ENCODE assay signal across 7 mouse cellular contexts in genomic region chr2:140170803-140171553, GRCm38 (mm10). TPM values are rescaled to one million over a fixed set of nuclear protein-coding genes. Genes with fewer than 3 reads are reported as not detected.
DNase-seq lines count a peak whose midpoint lies in the region; ATAC-seq and TF ChIP-seq lines count a peak whose summit lies in the region.

No protein-coding gene starts in this region.

- no peak for TF ChIP-seq CTCF in liver, postnatal 0 days (IDR thresholded peaks at IDR 0.05; ENCODE audit: low read depth)

- H3K27ac ChIP-seq in neural tube, embryonic 11.5 days (ENCODE audit: low read depth, low read length), result no peak overlapping the region
- peak overlapping the region; percentile 67 for H3K27ac ChIP-seq in liver, postnatal 0 days (ENCODE audit: low read depth)

- H3K4me2 ChIP-seq in neural tube, embryonic 11.5 days (ENCODE audit: low read depth), result peak overlapping the region; percentile 76
- peak overlapping the region; percentile 99 for H3K4me2 ChIP-seq in liver, postnatal 0 days (ENCODE audit: low read depth, low read length)

- no peak for TF ChIP-seq EP300 in liver, postnatal 0 days (IDR thresholded peaks at IDR 0.05; ENCODE audit: low read depth)

- H3K9me3 ChIP-seq in neural tube, embryonic 11.5 days (ENCODE audit: control insufficient read depth, low read length), result no peaks in the 10 kb centered on the region
- no peaks in the 10 kb centered on the region for H3K9me3 ChIP-seq in liver, postnatal 0 days (ENCODE audit: low read length)

- WGBS in neural tube, embryonic 11.5 days, result 7% methylated on average over 28 of the region's 28 CpGs
- 8% methylated on average over 28 of the region's 28 CpGs for WGBS in liver, postnatal 0 days (ENCODE audit: insufficient replicate concordance)

- no peaks in the 10 kb centered on the region for H3K4me1 ChIP-seq in neural tube, embryonic 11.5 days (ENCODE audit: control insufficient read depth, insufficient read depth, low read length)
- H3K4me1 ChIP-seq in liver, postnatal 0 days (ENCODE audit: insufficient read depth), result peaks cover 13% of the 10 kb centered on the region; the same call in 1 of the 2 replicates

- no peaks in the 10 kb centered on the region for H3K27me3 ChIP-seq in neural tube, embryonic 11.5 days (ENCODE audit: control insufficient read depth, insufficient read depth, low read length)
- no peaks in the 10 kb centered on the region for H3K27me3 ChIP-seq in liver, postnatal 0 days (ENCODE audit: insufficient read depth, low read length)

- ATAC-seq in neural tube, embryonic 11.5 days (ENCODE audit: insufficient read depth, low FRiP score, low TSS enrichment), result peak; percentile 83
- peak; percentile 73 for ATAC-seq in granulocyte monocyte progenitor cell, adult 5-6 weeks (replicated peaks; ENCODE audit: poor library complexity, severe bottlenecking)
- peak; percentile 64 for ATAC-seq in liver, postnatal 0 days

- H3K36me3 ChIP-seq in neural tube, embryonic 11.5 days (ENCODE audit: control insufficient read depth, insufficient read depth, low read length), result no peaks in the 10 kb centered on the region
- H3K36me3 ChIP-seq in liver, postnatal 0 days (replicated peaks; ENCODE audit: insufficient read depth, low read length), result 0 out of 2 replicates have a peak, but pooled peaks cover 3% of the 10 kb centered on the region

- no peak for DNase-seq in neural tube, embryonic 11.5 days (ENCODE audit: low spot score)
- no peak for DNase-seq in neural tube, embryonic 10.5 days (ENCODE audit: extremely low spot score, low spot score)
- peak; percentile 23 for DNase-seq in c-Kit-positive CD71-positive TER-119-positive erythroid progenitor cells, embryonic 14.5 days (ENCODE audit: low spot score)
- DNase-seq in liver, postnatal 0 days, result no peak
- no peak for DNase-seq in T-cell, adult 2 months (ENCODE audit: low spot score)
- DNase-seq in layer of hippocampus, adult 9-10 months (ENCODE audit: low spot score), result no peak

- peak overlapping the region; percentile 85 for H3K9ac ChIP-seq in neural tube, embryonic 11.5 days (ENCODE audit: low read length)
- peak overlapping the region; percentile 83 for H3K9ac ChIP-seq in liver, postnatal 0 days (replicated peaks)

- H3K4me3 ChIP-seq in neural tube, embryonic 11.5 days (ENCODE audit: low read depth, low read length), result peak overlapping the region; percentile 90
- peak overlapping the region; percentile 79 for H3K4me3 ChIP-seq in liver, postnatal 0 days (ENCODE audit: low read depth, low read length)

RNA-seq across cellular contexts. Expression of gene Ndufaf5, which starts 0.5 kb away (rescaled TPM):
- polyA plus RNA-seq in neural tube, embryonic 11.5 days (2014; fragmentation: Nextera tagmentation; extraction: Ambion mirVana), result 26.4 and 31.6 TPM in 2 replicates
- 14.7 and 23.7 TPM in 2 replicates for total RNA-seq in granulocyte monocyte progenitor cell, adult 5-6 weeks (2014; fragmentation: Nextera tagmentation)
- total RNA-seq in granulocyte monocyte progenitor cell, adult 5-6 weeks (2017), result 20.1 and 30.9 TPM in 2 replicates
- polyA plus RNA-seq in liver, postnatal 0 days (2015; fragmentation: Nextera tagmentation; extraction: Ambion mirVana), result 4.7 and 5.5 TPM in 2 replicates

RNA-seq across cellular contexts. Expression of gene Esf1, which starts 0.6 kb away (rescaled TPM):
- 27.5 and 29.5 TPM in 2 replicates for polyA plus RNA-seq in neural tube, embryonic 11.5 days (2014; fragmentation: Nextera tagmentation; extraction: Ambion mirVana)
- 25.0 and 36.0 TPM in 2 replicates for total RNA-seq in granulocyte monocyte progenitor cell, adult 5-6 weeks (2014; fragmentation: Nextera tagmentation)
- total RNA-seq in granulocyte monocyte progenitor cell, adult 5-6 weeks (2017), result 48.8 and 63.6 TPM in 2 replicates
- polyA plus RNA-seq in liver, postnatal 0 days (2015; fragmentation: Nextera tagmentation; extraction: Ambion mirVana), result 9.0 TPM in 2 replicates

RNA-seq across cellular contexts. Expression of gene Gm17374, which starts 19.1 kb away (rescaled TPM):
- polyA plus RNA-seq in neural tube, embryonic 11.5 days (2014; fragmentation: Nextera tagmentation; extraction: Ambion mirVana), result not detected in 2 replicates
- not detected in 2 replicates for total RNA-seq in granulocyte monocyte progenitor cell, adult 5-6 weeks (2014; fragmentation: Nextera tagmentation)
- not detected in 2 replicates for total RNA-seq in granulocyte monocyte progenitor cell, adult 5-6 weeks (2017)
- not detected in 2 replicates for polyA plus RNA-seq in liver, postnatal 0 days (2015; fragmentation: Nextera tagmentation; extraction: Ambion mirVana)
